Mouse (Mus musculus) ovary, postnatal 36 days (tissue): ENCODE data around the gene Ptges.
A peak's percentile ranks its signal among the peaks of the same experiment; 100 is the strongest.
"Not testable (repeated sequence)": the region's sequence is repeated elsewhere in the genome, so short reads cannot be mapped to it uniquely, and the experiment has no call there.

Experiments
- DNase-seq: peaks from one replicate; pipeline ENCODE4 v3.0.0; 2022; ENCODE audit warnings: low spot score, mixed read lengths

Ptges gene

GRCm38 (mm10) chr2:30927844-30928628 is 1.6 kb downstream of the Ptges start:
- DNase-seq = peak; percentile 75

- no peak for DNase-seq
Measured at GRCm38 (mm10) chr2:30927151-30927781, 2.4 kb downstream of the Ptges start.

- DNase-seq = no peak
Measured at GRCm38 (mm10) chr2:30926381-30926780, 3.3 kb downstream of the Ptges start.

GRCm38 (mm10) chr2:30925181-30925580 is 4.5 kb downstream of the Ptges start:
- no peak for DNase-seq

- no peak for DNase-seq
Measured at GRCm38 (mm10) chr2:30923099-30923498, 6.6 kb downstream of the Ptges start.

- no peak for DNase-seq
Measured at GRCm38 (mm10) chr2:30920216-30920615, 9.4 kb downstream of the Ptges start.

GRCm38 (mm10) chr2:30918780-30919329 is 10.8 kb downstream of the Ptges start:
- DNase-seq = no peak

- DNase-seq = no peak
Measured at GRCm38 (mm10) chr2:30918126-30918525, 11.5 kb downstream of the Ptges start.

- no peak for DNase-seq
Measured at GRCm38 (mm10) chr2:30917649-30918048, 12.0 kb downstream of the Ptges start.

GRCm38 (mm10) chr2:30915933-30916332 is 13.7 kb downstream of the Ptges start:
- not testable (repeated sequence) for DNase-seq

- no peak for DNase-seq
Measured at GRCm38 (mm10) chr2:30915376-30915775, 14.3 kb downstream of the Ptges start.

GRCm38 (mm10) chr2:30914836-30915235 is 14.8 kb downstream of the Ptges start:
- DNase-seq = no peak

- DNase-seq = no peak
Measured at GRCm38 (mm10) chr2:30913022-30913421, 16.6 kb downstream of the Ptges start.

GRCm38 (mm10) chr2:30912291-30912773 is 17.3 kb downstream of the Ptges start:
- DNase-seq = peak; percentile 75

GRCm38 (mm10) chr2:30906641-30907040 is 23.0 kb downstream of the Ptges start:
- DNase-seq = no peak

GRCm38 (mm10) chr2:30905906-30906305 is 23.8 kb downstream of the Ptges start:
- DNase-seq = no peak

- no peak for DNase-seq
Measured at GRCm38 (mm10) chr2:30904991-30905390, 24.7 kb downstream of the Ptges start.

- DNase-seq = no peak
Measured at GRCm38 (mm10) chr2:30904231-30904630, 25.4 kb downstream of the Ptges start.

- peak; percentile 60 for DNase-seq
Measured at GRCm38 (mm10) chr2:30902726-30903722, 26.6 kb downstream of the Ptges start.

- no peak for DNase-seq
Measured at GRCm38 (mm10) chr2:30902256-30902655, 27.4 kb downstream of the Ptges start.

- DNase-seq = no peak
Measured at GRCm38 (mm10) chr2:30901646-30902160, 28.0 kb downstream of the Ptges start.
